Mouse (Mus musculus): ENCODE data around the gene Dhps.

- no peak for TF ChIP-seq POLR2A (IDR thresholded peaks at IDR 0.05; ENCODE audit: insufficient read depth, low read length)
- no peak for TF ChIP-seq CTCF (IDR thresholded peaks at IDR 0.05; ENCODE audit: low read depth, low read length)
These were observed 23.5 kb downstream of the Dhps start for GRCm38 (mm10) chr8:85095051-85095450.
